Mouse (Mus musculus): ENCODE results near the gene Psmb5.
"Not testable (repeated sequence)": the region's sequence is repeated elsewhere in the genome, so short reads cannot be mapped to it uniquely, and the experiment has no call there.

The Psmb5 gene

GRCm38 (mm10) chr14:54630583-54631239 is 12.9 kb upstream of the Psmb5 start:
- no peak for DNase-seq (ENCODE audit: low read depth, low spot score)

DNA sequence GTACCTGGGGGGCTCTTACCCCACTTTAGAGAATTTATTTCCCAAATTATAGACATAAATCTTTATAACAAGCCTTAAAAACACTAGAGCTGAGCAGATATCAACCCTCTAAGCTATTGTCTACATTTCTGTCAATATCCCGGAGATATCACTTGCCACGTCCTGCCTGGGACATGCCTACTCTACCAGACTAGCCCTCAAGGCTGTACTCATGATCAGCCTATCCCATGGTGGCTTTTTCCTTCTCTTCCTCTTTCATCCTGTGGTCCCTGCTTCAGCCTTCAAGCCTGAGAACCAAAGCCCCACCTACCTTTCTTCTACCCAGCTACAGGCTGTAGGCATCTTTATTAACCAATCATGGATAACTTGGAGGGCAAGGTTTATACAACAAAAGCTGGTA is 12.0 kb upstream of the Psmb5 start:
- no peak for DNase-seq (ENCODE audit: low read depth, low spot score)

GRCm38 (mm10) chr14:54628103-54628502 is 10.3 kb upstream of the Psmb5 start:
- DNase-seq (ENCODE audit: low read depth, low spot score) = no peak

DNA sequence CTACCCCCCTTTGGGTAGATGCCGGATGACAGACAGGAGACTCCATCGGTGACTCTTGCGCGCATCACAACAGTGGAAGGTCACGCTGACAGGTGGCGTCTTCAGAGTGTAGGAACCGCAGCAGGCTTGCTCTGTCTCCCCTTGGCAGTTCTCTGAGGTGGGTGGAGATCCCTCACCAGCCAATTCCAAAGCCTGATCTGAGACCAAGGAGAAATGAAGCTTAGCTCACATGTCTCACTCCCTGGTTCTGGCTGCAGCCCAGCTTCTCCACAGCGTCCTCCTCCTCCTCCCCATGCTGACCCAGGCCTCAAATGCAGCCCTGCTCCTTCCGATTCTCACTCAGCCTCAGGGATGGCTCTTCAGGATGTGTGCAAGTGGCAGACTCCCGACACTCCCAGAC is 7.2 kb upstream of the Psmb5 start:
- DNase-seq (ENCODE audit: low read depth, low spot score) = no peak

DNA sequence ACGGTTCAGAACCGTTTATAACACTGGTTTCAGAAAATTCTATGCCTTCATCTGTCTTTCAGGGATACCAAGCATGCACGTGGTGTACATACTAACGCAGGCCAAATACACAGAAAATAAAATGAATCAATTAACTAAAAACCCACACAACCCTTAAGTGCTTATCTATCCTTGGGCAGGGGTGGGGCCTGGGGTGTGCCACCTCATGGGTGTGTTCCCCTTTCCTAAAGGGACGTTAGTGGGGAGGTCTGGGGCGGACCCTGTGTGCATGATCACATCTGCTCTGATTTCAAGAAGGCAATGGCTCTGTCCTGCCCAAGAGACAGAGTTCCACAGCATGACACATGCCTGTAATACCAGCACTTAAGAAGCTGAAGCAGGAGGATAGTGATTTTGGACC is 5.5 kb upstream of the Psmb5 start:
- no peak for DNase-seq (ENCODE audit: low read depth, low spot score)

GRCm38 (mm10) chr14:54621133-54621532 is 3.3 kb upstream of the Psmb5 start, which contains the start of gene Psmb11:
Gene Psmb11 (plus strand): TSS chr14:54621433.
- no peak for DNase-seq (ENCODE audit: low read depth, low spot score)

DNA sequence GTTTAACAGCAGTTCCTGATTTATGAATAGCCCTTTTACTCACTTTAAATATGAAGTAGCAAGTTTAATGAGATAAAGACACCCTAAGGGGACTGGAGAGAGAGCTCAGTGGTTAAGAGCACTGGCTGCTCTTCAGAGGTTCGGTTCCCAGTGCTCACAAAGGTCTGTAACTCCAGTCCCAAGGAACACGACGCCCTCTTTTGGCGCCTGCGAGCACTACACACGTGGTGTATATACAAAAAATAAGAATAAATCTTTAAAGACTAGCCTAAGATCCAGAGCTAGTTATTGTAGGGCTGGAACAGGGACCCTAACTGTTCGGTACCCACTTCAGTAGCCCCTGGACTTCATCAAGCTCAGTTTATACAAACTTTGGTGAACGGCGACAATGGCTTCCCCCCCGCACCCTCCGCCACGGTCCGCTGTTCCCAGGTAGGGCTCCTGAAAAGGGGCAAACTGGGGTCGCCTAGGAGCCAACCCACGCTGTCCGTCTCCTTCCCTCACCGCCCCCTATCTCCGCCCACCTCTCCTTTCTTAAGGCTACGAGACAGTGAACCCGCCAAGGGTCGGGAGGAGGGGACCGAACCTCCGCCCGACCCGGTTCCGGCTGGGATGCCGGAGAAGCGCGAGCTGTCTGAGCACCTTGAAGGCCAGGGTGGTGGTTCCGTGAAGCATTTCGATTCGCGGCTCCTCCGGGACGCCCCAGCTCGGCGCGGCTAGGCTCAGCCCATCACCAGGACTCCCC is 498 bp downstream of the Psmb5 start:
- no peak for DNase-seq (ENCODE audit: low read depth, low spot score)

DNA sequence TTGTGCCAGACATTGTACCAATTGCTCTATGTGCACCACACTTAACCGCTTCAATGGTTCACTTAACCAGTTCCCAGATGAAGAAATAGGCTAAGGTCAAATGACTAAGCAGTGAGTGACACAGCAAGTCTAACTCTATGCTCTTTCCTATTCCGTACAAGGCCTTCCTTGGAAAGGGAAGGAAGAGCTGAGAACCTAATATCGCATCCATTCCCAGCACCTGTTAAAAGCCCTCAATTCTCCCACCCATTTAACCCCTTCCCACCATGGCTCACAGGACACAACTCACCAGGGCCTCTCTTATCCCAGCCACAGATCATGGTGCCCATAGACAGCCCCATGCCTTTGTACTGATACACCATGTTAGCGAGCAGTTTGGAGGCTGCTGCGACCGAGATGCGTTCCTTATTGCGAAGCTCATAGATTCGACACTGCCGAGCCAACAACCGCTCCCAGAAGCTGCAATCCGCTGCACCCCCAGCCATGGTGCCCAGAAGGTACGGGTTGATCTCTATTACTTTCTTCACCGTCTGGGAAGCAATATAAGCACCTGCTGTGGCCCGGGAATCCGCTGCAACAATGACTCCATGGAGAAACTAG is 1.5 kb downstream of the Psmb5 start:
- no peak for DNase-seq (ENCODE audit: low read depth, low spot score)

- not testable (repeated sequence) for DNase-seq (ENCODE audit: low read depth, low spot score)
Observed at GRCm38 (mm10) chr14:54614130-54614529, 3.7 kb downstream of the Psmb5 start.

- no peak for DNase-seq (ENCODE audit: low read depth, low spot score)
Observed at GRCm38 (mm10) chr14:54610648-54611047, 7.2 kb downstream of the Psmb5 start.

- no peak for DNase-seq (ENCODE audit: low read depth, low spot score)
Observed at GRCm38 (mm10) chr14:54609962-54610361, 7.9 kb downstream of the Psmb5 start.

DNA sequence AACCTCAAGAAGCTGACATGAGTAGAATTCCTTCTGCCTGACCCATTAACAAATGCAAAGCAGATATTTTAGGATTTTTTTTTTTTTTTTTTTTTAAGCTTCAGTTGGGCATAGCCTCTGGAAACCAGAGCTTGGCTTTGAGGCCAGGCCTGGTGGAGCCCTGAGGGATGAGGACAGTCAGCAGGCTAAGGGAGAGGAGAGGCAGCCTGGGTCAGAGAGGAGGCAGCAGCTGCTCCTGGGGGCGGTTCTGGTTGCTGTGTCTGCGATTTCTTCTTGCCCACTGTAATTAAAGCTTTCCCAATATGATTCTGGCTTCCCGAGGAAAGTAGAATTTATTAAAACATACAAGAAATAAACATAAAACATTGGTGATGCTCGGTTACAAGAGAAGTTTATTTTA is 8.6 kb downstream of the Psmb5 start:
- DNase-seq (ENCODE audit: low read depth, low spot score) = no peak

- no peak for DNase-seq (ENCODE audit: low read depth, low spot score)
Observed at GRCm38 (mm10) chr14:54607226-54607625, 10.6 kb downstream of the Psmb5 start.

GRCm38 (mm10) chr14:54605752-54606321 is 12.0 kb downstream of the Psmb5 start, which contains the start of gene 4931414P19Rik:
Gene 4931414P19Rik (minus strand): TSS chr14:54605993.
- DNase-seq (ENCODE audit: low read depth, low spot score) = peak; percentile 53

DNA sequence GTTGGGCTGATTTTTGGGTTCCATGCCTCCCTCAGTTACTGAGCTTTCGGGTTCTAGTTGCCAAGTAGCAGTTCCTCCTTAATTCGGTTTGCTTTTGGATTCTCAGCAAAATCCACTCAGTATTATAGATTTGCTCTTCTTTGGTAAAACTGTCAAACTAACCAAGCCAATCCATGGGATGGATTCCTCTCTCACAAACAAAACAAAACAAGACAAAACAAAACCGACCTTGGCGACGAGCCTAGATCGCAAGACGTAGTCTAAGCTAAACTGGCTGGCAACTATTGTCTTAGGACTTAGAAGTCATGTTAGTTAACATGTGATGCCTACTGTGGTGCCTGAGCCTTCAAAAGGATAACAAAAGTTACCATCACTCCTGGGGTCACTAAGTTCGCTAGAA is 14.1 kb downstream of the Psmb5 start:
- DNase-seq (ENCODE audit: low read depth, low spot score) = no peak

DNA sequence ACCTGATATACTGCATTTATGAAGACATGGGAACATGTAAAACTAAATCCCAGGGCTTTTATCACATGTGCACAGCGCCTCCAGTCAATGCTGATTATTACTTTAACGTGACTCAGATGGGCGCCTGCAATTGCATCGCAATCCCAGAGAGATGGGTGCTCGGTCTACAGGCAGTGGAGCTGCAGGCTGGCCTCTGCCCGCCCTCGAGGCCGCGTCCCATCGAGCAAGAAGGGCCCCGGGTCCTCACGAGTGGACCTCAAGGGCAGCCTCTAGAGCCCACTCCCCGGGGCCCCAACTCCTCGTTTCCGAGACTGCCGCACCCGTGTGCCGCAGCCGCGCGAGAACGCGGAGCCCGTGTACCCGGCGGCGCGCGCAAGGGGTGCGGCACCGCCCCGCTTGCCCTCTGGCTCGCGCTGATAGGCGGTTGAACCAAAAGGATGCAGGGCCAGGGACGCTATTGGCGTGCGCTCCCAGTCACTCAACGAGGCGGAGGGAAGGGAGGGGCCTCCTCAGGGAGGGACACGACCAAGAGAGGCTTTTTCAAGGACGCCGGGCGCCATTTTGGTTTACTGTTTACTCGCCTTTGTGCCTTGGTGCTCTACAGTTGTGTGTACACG is 14.7 kb downstream of the Psmb5 start:
- peak; percentile 88 for DNase-seq (ENCODE audit: low read depth, low spot score)

- no peak for DNase-seq (ENCODE audit: low read depth, low spot score)
Observed at GRCm38 (mm10) chr14:54602613-54603012, 15.2 kb downstream of the Psmb5 start.

- no peak for DNase-seq (ENCODE audit: low read depth, low spot score)
Observed at GRCm38 (mm10) chr14:54601601-54602000, 16.2 kb downstream of the Psmb5 start.

DNA sequence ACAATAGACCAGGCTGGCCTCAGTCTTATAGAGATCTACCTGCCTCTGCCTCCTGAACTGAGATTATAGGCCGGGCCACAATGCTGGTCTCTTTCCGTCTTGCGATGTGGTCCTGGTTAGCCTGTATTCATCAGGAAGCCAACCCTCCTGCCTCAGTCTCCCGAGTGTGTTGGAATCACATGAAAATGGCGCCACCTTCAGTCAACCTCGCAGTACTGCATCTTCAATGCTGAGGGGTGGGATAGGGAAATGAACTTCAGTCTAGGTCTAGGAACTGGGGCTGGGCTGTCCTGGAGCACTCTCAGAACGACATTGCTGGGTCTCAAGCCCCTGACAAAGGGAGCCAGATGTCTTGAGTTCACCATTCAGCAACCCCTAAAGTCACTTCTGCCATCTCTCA is 20.7 kb downstream of the Psmb5 start:
- no peak for DNase-seq (ENCODE audit: low read depth, low spot score)

DNA sequence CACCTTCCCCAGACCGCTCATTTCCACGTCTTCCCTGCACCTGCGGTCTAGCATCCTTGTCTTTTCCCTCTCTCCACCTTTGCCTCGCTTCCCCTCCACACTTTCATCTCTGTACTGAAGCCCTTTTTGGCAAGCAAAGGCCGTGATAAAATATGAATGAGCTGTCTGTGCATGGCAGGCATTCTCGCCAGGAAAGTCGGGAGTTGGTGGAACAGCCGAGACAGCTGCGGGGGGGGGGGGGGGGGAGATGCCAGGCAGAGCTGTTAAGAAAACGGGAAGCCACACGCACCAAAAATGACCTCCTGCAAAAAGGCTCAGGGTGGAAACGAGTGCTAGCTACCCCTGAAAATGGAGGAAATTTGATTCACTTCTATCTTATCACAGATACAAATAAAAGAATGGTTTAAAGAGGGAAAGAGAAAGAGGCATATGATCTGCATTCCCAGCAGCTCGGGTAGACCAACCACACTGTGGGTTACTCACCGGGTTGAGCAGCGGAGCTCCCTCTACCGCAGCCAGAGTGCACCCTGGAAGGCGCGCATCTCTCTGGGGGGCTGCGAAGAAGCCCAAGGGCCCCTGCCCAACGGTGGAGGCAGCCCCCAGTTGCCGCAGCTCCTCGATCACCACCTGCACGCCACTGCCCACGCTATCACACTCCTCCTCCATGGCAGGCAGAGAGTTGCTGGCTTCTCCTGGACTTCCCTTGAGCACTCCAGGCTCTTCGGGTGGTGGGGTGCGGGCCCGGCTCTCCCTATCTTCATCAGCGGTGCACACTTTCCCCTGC is 23.0 kb downstream of the Psmb5 start:
- no peak for DNase-seq (ENCODE audit: low read depth, low spot score)

- DNase-seq (ENCODE audit: low read depth, low spot score) = no peak
Observed at GRCm38 (mm10) chr14:54594055-54594454, 23.8 kb downstream of the Psmb5 start.

Measured in retina, adult 2 months (tissue).